Mouse (Mus musculus) stomach, postnatal 0 days (tissue): ENCODE measurements around the gene Dyrk1a.

ENCODE experiments used
- CTCF ChIP-seq: IDR thresholded peaks from 2 replicates; pipeline ENCODE4 v1.5.1; 2016; ENCODE audit warnings: antibody characterized with exemption, low read depth, mild to moderate bottlenecking, moderate library complexity
- EP300 ChIP-seq: optimal IDR thresholded peaks from 2 replicates; pipeline ENCODE3; 2016; ENCODE audit warnings: antibody characterized with exemption

- TF ChIP-seq EP300: no peak
- TF ChIP-seq CTCF: no peak
Observed at GRCm38 (mm10) chr16:94660221-94660620, 90.4 kb downstream of the Dyrk1a start.
